In the genomic region with DNA sequence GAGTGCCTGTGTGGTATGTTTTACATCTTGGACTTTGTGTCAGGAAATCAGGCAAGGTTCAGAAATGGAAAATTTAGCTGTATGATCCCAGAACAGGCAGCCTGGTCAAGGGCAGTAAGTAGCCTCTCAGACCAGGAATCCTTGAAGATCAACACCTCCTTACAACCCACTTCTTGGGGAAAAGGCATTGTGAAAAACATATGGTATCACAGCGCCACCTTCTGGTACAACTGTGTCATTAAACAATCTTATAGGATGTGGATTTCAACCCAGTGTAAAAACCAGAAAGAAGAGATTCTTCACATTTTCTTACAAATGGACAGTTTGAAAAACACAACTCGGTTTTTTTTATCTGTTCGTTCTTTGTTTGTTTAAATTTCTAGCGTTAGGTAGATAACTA, we compare ENCODE assay signal across 8 mouse cellular contexts.
A peak's percentile ranks its signal among the peaks of the same experiment; 100 is the strongest.
DNase-seq lines count a peak whose midpoint lies in the region; ATAC-seq and TF ChIP-seq lines count a peak whose summit lies in the region.

No protein-coding gene starts in this region.

- H3K27me3 ChIP-seq in Patski, result no peaks in the 10 kb centered on the region
- H3K27me3 ChIP-seq in forebrain, embryonic 16.5 days (replicated peaks; ENCODE audit: control insufficient read depth, insufficient read depth, low read length), result no peaks in the 10 kb centered on the region

- H3K9ac ChIP-seq in forebrain, embryonic 16.5 days (replicated peaks; ENCODE audit: low read depth, low read length), result no peak overlapping the region

- no peaks in the 10 kb centered on the region for H3K9me3 ChIP-seq in forebrain, embryonic 16.5 days (ENCODE audit: control insufficient read depth, low read length)

- no peak for ATAC-seq in Patski
- peak; percentile 49; the same call in 1 of the 2 replicates for ATAC-seq in forebrain, embryonic 16.5 days
- ATAC-seq in monocyte, adult 5-6 weeks (replicated peaks; ENCODE audit: insufficient number of reproducible peaks, low FRiP score, low TSS enrichment, poor library complexity, severe bottlenecking), result no peak

- TF ChIP-seq CTCF in Patski (IDR thresholded peaks at IDR 0.05), result peak; percentile 64

- in situ Hi-C loops in Patski (cut with MboI; ENCODE audit: low pct_unique_long_range_greater_than_20kb), result loop anchor here (5.0 kb wide), 1 partner anchor 379 kb away; no protein-coding TSS in a partner anchor

- POLR2A ChIA-PET in Patski (lab: Charles Lee), result interaction anchor here (0.8 kb wide), 1 partner anchor 96 kb away, joined by 7 read pairs; no protein-coding TSS in a partner anchor

- CTCF ChIA-PET in Patski (lab: Charles Lee), result interaction anchor here (0.7 to 4.2 kb wide), 6 partner anchors 10 to 379 kb away, joined by 3 to 17 read pairs (median 5); no protein-coding TSS in a partner anchor

- H3K4me2 ChIP-seq in forebrain, embryonic 16.5 days (ENCODE audit: low read length), result no peak overlapping the region

- 7% methylated on average over 4 of the region's 4 CpGs for WGBS in forebrain, embryonic 16.5 days

- H3K27ac ChIP-seq in forebrain, embryonic 16.5 days (ENCODE audit: low read length), result no peak overlapping the region

- peak; percentile 62 for DNase-seq in adrenal gland, postnatal 14 days
- DNase-seq in adrenal gland, postnatal 4 days (ENCODE audit: low spot score in 2 of 2), result no peak
- DNase-seq in layer of hippocampus, adult 11-12 months (ENCODE audit: low spot score), result peak; percentile 49
- DNase-seq in layer of hippocampus, adult 9-10 months (ENCODE audit: low spot score), result no peak
- peak; percentile 17 for DNase-seq in Patski (ENCODE audit: low read depth, low spot score)
- peak; percentile 59 for DNase-seq in lung, postnatal 25 days (ENCODE audit: low spot score)

- H3K4me1 ChIP-seq in forebrain, embryonic 16.5 days (replicated peaks; ENCODE audit: control insufficient read depth, insufficient read depth, low read length), result peaks cover 9% of the 10 kb centered on the region

- no peak overlapping the region for H3K4me3 ChIP-seq in forebrain, embryonic 16.5 days (replicated peaks; ENCODE audit: low read length)

- no peaks in the 10 kb centered on the region for H3K36me3 ChIP-seq in forebrain, embryonic 16.5 days (ENCODE audit: control insufficient read depth, insufficient read depth)

Comparison
In these comparisons a context has a peak if more than half of its experiments do, and no peak if none do; other contexts are left out.
1. DNase-seq: peak in adrenal gland, postnatal 14 days (single experiment), layer of hippocampus, adult 11-12 months (single experiment), Patski (single experiment) and lung, postnatal 25 days (single experiment); none in adrenal gland, postnatal 4 days (0 of 2) and layer of hippocampus, adult 9-10 months (single experiment).